Mouse (Mus musculus) stomach, embryonic 16.5 days (tissue): ENCODE measurements around the gene Sh3rf3. TPM values are rescaled to one million over a fixed set of nuclear protein-coding genes. Genes with fewer than 3 reads are reported as not detected.

Source experiments
- ATAC-seq: fragments of 200-750 bp; cut with Nextera tagmentation; 2 replicates; pipeline ENCODE4 v1.8.0; 2017; ENCODE audit warnings: moderate number of reproducible peaks, moderate TSS enrichment; ENCODE audit not compliant: insufficient read depth, low FRiP score
- H3K27ac ChIP-seq: fragments of 300-500 bp; sonication (generic); 2 replicates; pipeline ENCODE4 v1.5.1; 2014; ENCODE audit warnings: low read length
- H3K27me3 ChIP-seq: fragments of 300-500 bp; sonication (generic); 2 replicates; pipeline ENCODE4 v1.6.1; 2014; ENCODE audit warnings: low read length, control low read depth, mixed read lengths; ENCODE audit not compliant: control insufficient read depth, insufficient read depth
- H3K36me3 ChIP-seq: fragments of 300-500 bp; sonication (generic); 2 replicates; pipeline ENCODE4 v1.6.1; 2014; ENCODE audit warnings: low read length; ENCODE audit not compliant: control insufficient read depth, insufficient read depth
- H3K4me1 ChIP-seq: fragments of 300-500 bp; sonication (generic); 2 replicates; pipeline ENCODE4 v1.6.1; 2014; ENCODE audit warnings: low read length, control low read depth, mixed read lengths; ENCODE audit not compliant: control insufficient read depth, insufficient read depth
- H3K4me2 ChIP-seq: fragments of 300-500 bp; sonication (generic); 2 replicates; pipeline ENCODE4 v1.6.1; 2014; ENCODE audit warnings: low read depth, low read length, mixed read lengths
- H3K4me3 ChIP-seq: fragments of 300-500 bp; sonication (generic); replicated peaks from 2 replicates; pipeline ENCODE4 v1.5.1; 2014; ENCODE audit warnings: mild to moderate bottlenecking, low read length
- H3K9ac ChIP-seq: fragments of 300-500 bp; sonication (generic); 2 replicates; pipeline ENCODE4 v1.6.1; 2014; ENCODE audit warnings: low read length
- H3K9me3 ChIP-seq: fragments of 300-500 bp; sonication (generic); replicated peaks from 2 replicates; pipeline ENCODE4 v1.6.1; 2016; ENCODE audit warnings: low read length, control low read depth; ENCODE audit not compliant: control insufficient read depth
- WGBS: fragments of 180-500 bp; shearing (Covaris S2); extraction: QIAGEN DNeasy Blood & Tissue Kit; methylation state at CpG from one replicate; pipeline ENCODE4 v1.1.7; 2014; 5-methylcytosine and 5-hydroxymethylcytosine counted together
- polyA plus RNA-seq: library from polyadenylated mRNA; unstranded; fragments of >200 nt; fragmentation: Nextera tagmentation; extraction: Ambion mirVana; gene quantifications from 2 replicates; pipeline ENCODE4 v1.2.1, GENCODE M21; 2015

Gene Sh3rf3
- polyA plus RNA-seq, 1 experiment from 2014 or later: 0.79 TPM

GRCm38 (mm10) chr10:58922216-58922829, 109.2 kb downstream of the Sh3rf3 start:
- no peaks in the 10 kb centered on the region for H3K9me3 ChIP-seq
- H3K4me1 ChIP-seq: no peaks in the 10 kb centered on the region
- H3K27me3 ChIP-seq: no peaks in the 10 kb centered on the region
- no peaks in the 10 kb centered on the region for H3K36me3 ChIP-seq
- ATAC-seq: no peak
- no peak overlapping the region for H3K4me3 ChIP-seq
- H3K27ac ChIP-seq: no peak overlapping the region
- no peak overlapping the region for H3K9ac ChIP-seq
- no peak overlapping the region for H3K4me2 ChIP-seq
- 77% methylated on average over 6 of the region's 6 CpGs for WGBS

- ATAC-seq: no peak
Observed at GRCm38 (mm10) chr10:58922993-58923392, 109.8 kb downstream of the Sh3rf3 start.

GRCm38 (mm10) chr10:58926578-58926977, 113.4 kb downstream of the Sh3rf3 start:
- ATAC-seq: no peak
- H3K27ac ChIP-seq: no peak overlapping the region
- no peaks in the 10 kb centered on the region for H3K4me1 ChIP-seq

More at GRCm38 (mm10) chr10:58922993-58923392, 109.8 kb downstream of the Sh3rf3 start:
- Histone ChIP-seq H3K36me3 (no peaks in the 10 kb centered on the region), H3K27me3 (no peaks in the 10 kb centered on the region), H3K9ac (no peak overlapping the region), H3K4me1 (no peaks in the 10 kb centered on the region), H3K9me3 (no peaks in the 10 kb centered on the region), H3K27ac (no peak overlapping the region), H3K4me2 (no peak overlapping the region), H3K4me3 (no peak overlapping the region)
- 85% methylated on average over 2 of the region's 2 CpGs for WGBS

GRCm38 (mm10) chr10:58928952-58929442, 115.8 kb downstream of the Sh3rf3 start:
- no peak overlapping the region for H3K4me2 ChIP-seq
- no peak overlapping the region for H3K27ac ChIP-seq
- 71% methylated on average over 5 of the region's 5 CpGs for whole genome bisulfite sequencing
- no peak overlapping the region for H3K4me3 ChIP-seq
- no peak overlapping the region for H3K9ac ChIP-seq
- H3K9me3 ChIP-seq: no peaks in the 10 kb centered on the region
- H3K36me3 ChIP-seq: no peaks in the 10 kb centered on the region
- H3K4me1 ChIP-seq: peaks cover 6% of the 10 kb centered on the region; the same call in 1 of the 2 replicates
- H3K27me3 ChIP-seq: no peaks in the 10 kb centered on the region
- no peak for ATAC-seq

More at GRCm38 (mm10) chr10:58926578-58926977, 113.4 kb downstream of the Sh3rf3 start:
- Histone ChIP-seq H3K4me2 (no peak overlapping the region), H3K9me3 (no peaks in the 10 kb centered on the region), H3K27me3 (no peaks in the 10 kb centered on the region), H3K36me3 (no peaks in the 10 kb centered on the region), H3K4me3 (no peak overlapping the region), H3K9ac (no peak overlapping the region)
- WGBS: 69% methylated on average over 5 of the region's 5 CpGs

- H3K27ac ChIP-seq: 0 out of 2 replicates have a peak overlapping the region, but pooled peaks have one; percentile 1
- H3K4me1 ChIP-seq: peaks cover 15% of the 10 kb centered on the region; the same call in 1 of the 2 replicates
- peak overlapping the region; percentile 43 for H3K4me2 ChIP-seq
- no peaks in the 10 kb centered on the region for H3K9me3 ChIP-seq
- peak; percentile 57; the same call in 1 of the 2 replicates for ATAC-seq
- no peak overlapping the region for H3K9ac ChIP-seq
- H3K27me3 ChIP-seq: no peaks in the 10 kb centered on the region
- no peaks in the 10 kb centered on the region for H3K36me3 ChIP-seq
- 27% methylated on average over 22 of the region's 22 CpGs for WGBS
- peak overlapping the region; percentile 23 for H3K4me3 ChIP-seq
Observed at GRCm38 (mm10) chr10:58932151-58932773, 119.1 kb downstream of the Sh3rf3 start.

- ATAC-seq: no peak
- 82% methylated on average over 6 of the region's 6 CpGs for WGBS
- no peak overlapping the region for H3K9ac ChIP-seq
- no peak overlapping the region for H3K4me3 ChIP-seq
- no peak overlapping the region for H3K4me2 ChIP-seq
- H3K27me3 ChIP-seq: no peaks in the 10 kb centered on the region
- no peaks in the 10 kb centered on the region for H3K36me3 ChIP-seq
- H3K27ac ChIP-seq: peak overlapping the region; percentile 48; the same call in 1 of the 2 replicates
- H3K4me1 ChIP-seq: peaks cover 17% of the 10 kb centered on the region; the same call in 1 of the 2 replicates
- no peaks in the 10 kb centered on the region for H3K9me3 ChIP-seq
Observed at GRCm38 (mm10) chr10:58935606-58936005, 122.4 kb downstream of the Sh3rf3 start.

GRCm38 (mm10) chr10:58936441-58936860, 123.3 kb downstream of the Sh3rf3 start:
- peak; percentile 69; the same call in 1 of the 2 replicates for ATAC-seq
- no peak overlapping the region for H3K4me2 ChIP-seq
- H3K27me3 ChIP-seq: no peaks in the 10 kb centered on the region
- no peak overlapping the region for H3K9ac ChIP-seq
- H3K27ac ChIP-seq: no peak overlapping the region
- H3K36me3 ChIP-seq: no peaks in the 10 kb centered on the region
- peaks cover 17% of the 10 kb centered on the region; the same call in 1 of the 2 replicates for H3K4me1 ChIP-seq
- H3K4me3 ChIP-seq: no peak overlapping the region
- H3K9me3 ChIP-seq: no peaks in the 10 kb centered on the region
- 37% methylated on average over 9 of the region's 9 CpGs for WGBS

- ATAC-seq: no peak
- Histone ChIP-seq H3K27me3 (no peaks in the 10 kb centered on the region), H3K9ac (no peak overlapping the region), H3K27ac (no peak overlapping the region), H3K4me1 (0 out of 2 replicates have a peak, but pooled peaks cover 11% of the 10 kb centered on the region), H3K36me3 (no peaks in the 10 kb centered on the region), H3K4me2 (no peak overlapping the region), H3K4me3 (no peak overlapping the region), H3K9me3 (no peaks in the 10 kb centered on the region)
- WGBS: 61% methylated on average over 3 of the region's 3 CpGs
Observed at GRCm38 (mm10) chr10:58937521-58937920, 124.4 kb downstream of the Sh3rf3 start.

- H3K27me3 ChIP-seq: no peaks in the 10 kb centered on the region
- no peak overlapping the region for H3K4me3 ChIP-seq
- no peaks in the 10 kb centered on the region for H3K9me3 ChIP-seq
- H3K4me2 ChIP-seq: no peak overlapping the region
- no peak for ATAC-seq
- no peaks in the 10 kb centered on the region for H3K36me3 ChIP-seq
- WGBS: 80% methylated on average over 3 of the region's 3 CpGs
- H3K9ac ChIP-seq: no peak overlapping the region
- H3K27ac ChIP-seq: no peak overlapping the region
- H3K4me1 ChIP-seq: no peaks in the 10 kb centered on the region
Observed at GRCm38 (mm10) chr10:58942819-58943218, 129.7 kb downstream of the Sh3rf3 start.
